Comparison of ENCODE assay signal across 19 mouse cellular contexts in the genomic region with DNA sequence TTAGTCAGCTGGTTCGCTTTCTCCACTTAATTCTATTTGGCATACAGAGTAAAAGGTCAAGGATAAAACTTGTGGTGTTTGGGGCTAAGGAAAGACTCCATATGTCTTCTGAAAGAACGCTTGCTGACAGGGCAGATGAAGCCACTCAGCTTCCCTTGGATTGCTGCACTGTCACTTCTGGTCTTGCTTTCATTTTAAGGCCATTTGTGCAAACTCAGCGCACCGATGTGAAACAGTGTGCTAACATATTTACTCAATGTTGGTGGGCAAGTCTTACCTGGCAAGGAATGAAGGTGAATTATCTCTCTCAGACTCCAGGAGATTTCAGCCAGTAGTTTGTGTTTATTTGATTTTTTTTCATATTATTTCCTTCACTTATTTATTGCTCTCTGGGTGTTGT.
"Had no signal": no experiment of that assay in that cellular context is flagged by ENCODE, and none has a peak within 500 bp of the region (broad histone marks: within the 10 kb centered on the region; RNA-seq: fewer than 3 reads in every experiment).

No protein-coding gene starts in this region.

- H3K4me2 ChIP-seq: lung, embryonic 14.5 days; midbrain, embryonic 12.5 days; neural tube, embryonic 13.5 days; neural tube, embryonic 15.5 days had no signal

- H3K27ac ChIP-seq: midbrain, embryonic 10.5 days; midbrain, embryonic 12.5 days; neural tube, embryonic 13.5 days; neural tube, embryonic 15.5 days had no signal

- H3K4me1 ChIP-seq: midbrain, embryonic 10.5 days; midbrain, embryonic 12.5 days; neural tube, embryonic 15.5 days had no signal

- H3K27me3 ChIP-seq: midbrain, embryonic 12.5 days; neural tube, embryonic 13.5 days; neural tube, embryonic 15.5 days had no signal

- ATAC-seq: midbrain, embryonic 16.5 days had no signal

- H3K36me3 ChIP-seq: midbrain, embryonic 10.5 days; midbrain, embryonic 12.5 days; neural tube, embryonic 13.5 days; neural tube, embryonic 15.5 days had no signal

- H3K9ac ChIP-seq: lung, embryonic 14.5 days; midbrain, embryonic 12.5 days; neural tube, embryonic 13.5 days; neural tube, embryonic 15.5 days had no signal

- H3K9me3 ChIP-seq: midbrain, embryonic 10.5 days; midbrain, embryonic 12.5 days; neural tube, embryonic 13.5 days; neural tube, embryonic 15.5 days had no signal

- DNase-seq: lung, adult 18-20 months; lung, embryonic 14.5 days; lung, postnatal 10 days; lung, postnatal 4 days; midbrain, embryonic 14.5 days; retina, postnatal 1 day; right cerebral cortex, adult 18-20 months; right cerebral cortex, postnatal 25 days; right cerebral cortex, postnatal 4 days; spleen, adult 18-20 months; thymus, adult 18-20 months; thymus, postnatal 14 days; thymus, postnatal 36 days had no signal

- H3K4me3 ChIP-seq: midbrain, embryonic 10.5 days; midbrain, embryonic 12.5 days; myocyte; neural tube, embryonic 13.5 days; neural tube, embryonic 15.5 days had no signal
